Mouse (Mus musculus) liver, embryonic 14 days (tissue): ENCODE results near the gene Gm8978. TPM values are rescaled to one million over a fixed set of nuclear protein-coding genes. Genes with fewer than 3 reads are reported as not detected.

ENCODE experiments used
- polyA plus RNA-seq: library from polyadenylated mRNA; depleted of rRNA; stranded (reverse); fragments of >200 nt; gene quantifications from 2 replicates; pipeline ENCODE4 v1.2.3, GENCODE M21; 2012; rRNA removed

Gene Gm8978
- not detected in 2 replicates for polyA plus RNA-seq

GRCm38 (mm10) chr19:33625152-33625551 lies at the start of gene Gm8978:
Gm8978 (minus strand) TSS chr19:33625252.

Other genes with a start within 250 kb of the Gm8978 start
- gene Rnls, start 233.0 kb downstream of the Gm8978 start, polyA plus RNA-seq = 0.12 and 0.18 TPM in 2 replicates
- not detected in 2 replicates for gene Lipo4, start 107.5 kb downstream of the Gm8978 start, polyA plus RNA-seq
- gene Lipo2, start 126.1 kb upstream of the Gm8978 start, polyA plus RNA-seq = 0.01 and 0.02 TPM in 2 replicates
- gene Lipo3, start 136.7 kb upstream of the Gm8978 start, polyA plus RNA-seq = 1.2 and 1.4 TPM in 2 replicates
- gene Lipo1, start 162.2 kb upstream of the Gm8978 start, polyA plus RNA-seq = not detected in 2 replicates